Mouse (Mus musculus) kidney, postnatal 14 days (tissue): ENCODE measurements around the gene Tnfrsf18.
A peak's percentile ranks its signal among the peaks of the same experiment; 100 is the strongest.

Experiments
- DNase-seq: peaks from one replicate; pipeline ENCODE4 v3.0.0; 2022; ENCODE audit warnings: mixed read lengths

Gene Tnfrsf18

DNA sequence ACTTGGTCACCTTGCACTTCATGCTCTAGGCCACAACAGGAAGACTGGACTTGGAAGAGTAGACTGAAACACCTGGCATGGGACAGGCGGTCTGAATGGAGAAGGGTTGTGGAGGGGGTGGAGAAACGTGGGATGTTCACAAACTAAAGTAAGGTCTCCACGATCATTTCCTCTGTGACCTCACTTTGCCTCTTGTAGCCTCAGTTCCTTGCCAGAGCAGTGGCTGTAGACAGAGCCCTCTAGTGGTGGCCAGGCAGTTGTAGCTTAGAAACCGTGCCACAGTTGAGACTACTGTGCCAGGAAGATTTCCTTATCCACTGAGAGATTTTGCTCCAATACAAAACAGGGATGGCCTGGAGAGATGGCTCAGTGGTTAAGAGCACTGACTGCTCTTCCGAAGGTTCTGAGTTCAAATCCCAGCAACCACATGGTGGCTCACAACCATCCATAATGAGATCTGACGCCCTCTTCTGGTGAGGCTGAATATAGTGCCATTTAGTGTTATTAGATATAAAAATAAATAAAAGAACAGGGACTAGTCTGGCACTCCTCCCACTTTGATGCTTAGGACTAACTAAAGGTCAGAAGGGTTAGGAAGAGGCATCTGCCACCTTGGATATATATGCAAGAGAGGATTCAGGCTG is 7.6 kb downstream of the Tnfrsf18 start:
- DNase-seq, result peak; percentile 60

DNA sequence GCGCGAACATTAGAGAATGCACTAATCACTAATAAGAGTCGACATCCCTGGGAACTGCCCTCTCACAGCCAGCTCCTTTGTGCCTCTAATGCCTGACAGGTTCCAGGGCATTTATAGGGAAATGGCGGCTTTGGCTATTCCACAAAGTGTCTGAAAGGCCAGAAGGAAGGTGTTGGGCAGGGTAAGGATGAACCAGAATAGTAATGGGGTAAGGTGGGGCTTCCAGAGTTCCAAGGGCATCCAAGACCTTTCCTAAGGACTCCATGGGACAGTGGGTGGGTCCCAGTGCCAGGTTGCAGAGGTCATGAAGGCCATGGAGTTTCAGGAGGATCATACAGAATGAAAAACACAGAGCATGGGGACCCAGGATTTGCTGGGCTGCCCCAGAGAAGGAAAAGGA is 8.3 kb downstream of the Tnfrsf18 start:
- DNase-seq, result no peak

DNA sequence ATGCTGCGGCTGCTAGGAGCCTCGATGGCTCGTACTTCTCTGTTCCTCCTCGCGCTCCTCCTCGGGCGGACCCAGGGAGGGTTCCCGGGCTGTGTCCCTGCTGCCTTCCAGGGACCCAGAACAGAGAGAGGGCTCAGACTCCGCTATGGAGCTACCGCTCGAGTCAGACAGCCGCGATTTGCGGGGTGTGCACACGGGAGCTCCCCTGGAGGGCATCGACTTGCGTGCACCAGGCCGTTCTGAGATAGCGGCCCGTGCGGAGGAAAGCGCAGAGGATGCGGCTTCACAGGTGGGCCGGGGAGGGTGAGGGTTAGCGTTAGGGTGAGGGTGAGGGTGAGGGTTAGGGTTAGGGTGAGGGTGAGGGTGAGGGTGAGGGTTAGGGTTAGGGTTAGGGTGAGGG is 8.9 kb downstream of the Tnfrsf18 start:
- no peak for DNase-seq

DNA sequence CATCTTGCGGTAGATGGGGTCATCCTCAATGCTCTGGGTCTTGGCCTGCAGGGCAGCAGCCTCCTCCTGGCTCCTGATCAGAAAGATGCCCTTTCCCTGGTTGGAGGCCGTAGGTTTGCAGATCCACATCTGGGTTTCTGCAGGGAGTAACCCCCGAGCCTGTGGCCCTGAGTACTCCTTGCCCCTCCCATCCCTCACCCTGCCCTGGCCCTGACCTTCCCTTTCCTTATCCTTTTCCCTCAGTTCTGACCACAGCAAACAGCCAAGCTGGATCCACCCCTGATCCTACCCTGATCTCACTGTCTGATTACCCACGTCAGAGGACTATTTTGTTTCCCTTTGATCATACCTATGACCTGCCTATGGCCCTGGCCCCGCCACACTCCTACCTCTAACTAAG is 18.8 kb downstream of the Tnfrsf18 start:
- DNase-seq, result no peak

DNA sequence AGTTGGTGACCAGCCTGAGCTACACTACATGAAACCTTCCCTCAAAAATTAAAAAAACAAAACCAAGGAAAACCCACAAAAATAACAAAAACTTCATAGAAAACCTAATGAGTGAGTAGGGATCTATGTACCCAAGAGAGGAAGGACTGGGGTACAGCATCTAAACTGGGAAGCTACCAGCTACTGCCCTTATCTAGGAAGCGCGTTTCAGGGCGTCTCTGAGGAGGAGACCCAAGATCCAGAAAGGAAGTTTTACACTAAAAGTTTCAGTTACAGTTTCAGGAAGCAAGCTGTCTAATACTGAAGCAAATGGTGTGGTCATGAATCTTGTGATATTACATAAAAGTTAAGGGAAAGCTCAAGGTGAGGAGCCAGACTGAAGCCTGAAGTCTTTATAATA is 23.8 kb downstream of the Tnfrsf18 start:
- no peak for DNase-seq

DNA sequence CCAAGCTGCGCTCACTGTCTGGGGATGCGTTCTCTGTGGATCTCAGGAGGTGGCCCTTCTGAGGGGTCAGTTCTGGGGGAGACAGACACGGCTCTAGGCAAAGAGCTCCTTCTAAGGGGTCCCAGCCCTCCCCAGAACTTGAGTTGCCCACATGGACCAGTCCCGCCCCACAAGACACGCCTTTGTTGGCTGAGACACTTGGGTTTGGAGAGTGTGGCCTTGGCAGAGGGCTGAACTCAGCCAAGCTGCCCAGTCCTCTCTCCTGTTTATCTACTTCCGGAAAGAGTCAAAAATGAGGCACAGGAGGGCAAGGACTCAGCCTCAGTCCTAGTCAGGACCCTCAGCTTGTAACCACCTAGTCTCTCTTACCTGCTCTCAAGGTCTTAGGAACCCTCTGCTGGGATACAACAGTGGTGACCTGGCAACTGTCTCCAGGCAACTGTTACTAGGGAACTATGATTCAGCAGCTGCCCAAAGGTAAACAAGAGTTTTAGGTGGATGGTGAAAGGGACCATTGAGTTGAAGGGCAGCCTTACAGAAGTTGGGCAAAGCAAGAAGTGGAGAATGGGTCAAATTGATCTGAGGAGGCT is 24.5 kb downstream of the Tnfrsf18 start:
- DNase-seq, result no peak

DNA sequence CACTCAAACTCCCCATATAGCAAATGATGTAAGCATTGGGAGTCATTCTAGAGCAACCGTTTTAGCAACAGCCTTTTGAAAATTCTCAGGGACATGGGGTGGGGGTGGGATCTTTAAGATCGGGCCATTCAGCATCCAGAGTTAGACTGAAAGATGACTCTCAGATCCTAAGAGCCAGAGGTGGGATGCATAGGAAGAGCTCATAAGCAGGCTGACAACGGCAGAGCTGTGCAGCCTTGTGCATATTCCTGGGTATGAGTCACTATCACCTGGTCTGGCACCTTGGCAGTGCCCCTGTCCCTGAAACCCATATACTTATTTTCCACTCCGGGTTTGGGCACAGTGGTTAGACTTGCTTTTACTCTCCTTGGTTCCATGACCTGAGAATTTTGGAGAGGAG is 27.1 kb downstream of the Tnfrsf18 start:
- DNase-seq, result no peak

DNA sequence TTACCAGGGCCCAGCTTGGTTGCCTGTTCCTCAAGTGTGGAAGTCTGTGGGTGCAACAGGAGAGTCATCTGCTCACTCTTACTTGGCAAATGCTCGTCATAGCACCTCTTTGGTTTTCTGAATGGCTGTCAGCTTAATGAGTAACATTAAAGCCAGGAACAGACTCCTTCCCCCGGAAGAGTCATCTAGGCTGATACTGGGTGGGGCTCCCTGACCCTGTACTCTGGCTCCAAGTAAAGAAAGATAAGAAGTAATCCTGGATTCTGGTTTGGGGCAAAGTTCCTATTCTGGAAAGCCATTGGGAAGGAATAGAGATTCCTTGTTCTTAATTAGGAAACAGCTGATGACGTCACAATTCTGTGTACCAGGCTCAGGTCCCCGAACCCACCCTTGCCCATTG is 28.2 kb downstream of the Tnfrsf18 start:
- no peak for DNase-seq

DNA sequence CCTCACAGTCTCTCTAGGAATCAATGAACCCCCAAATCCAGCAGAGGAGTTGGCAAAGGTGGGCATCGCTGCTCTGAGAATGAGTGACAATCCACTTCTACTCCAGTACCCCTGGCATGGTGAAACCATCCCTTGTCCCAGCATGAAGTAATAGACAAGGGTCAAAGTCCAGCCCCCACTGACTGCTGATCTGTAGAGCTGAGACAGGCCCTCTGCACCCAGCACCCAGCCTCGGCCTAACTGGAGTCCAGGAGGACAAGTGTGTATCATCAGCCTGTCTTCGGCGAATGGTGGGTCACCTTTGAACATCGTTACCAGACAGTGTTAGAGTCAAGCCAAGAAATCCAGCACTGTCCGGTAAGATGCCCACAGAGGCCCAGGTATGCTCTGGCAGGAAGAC is 28.6 kb downstream of the Tnfrsf18 start:
- peak; percentile 58 for DNase-seq

DNA sequence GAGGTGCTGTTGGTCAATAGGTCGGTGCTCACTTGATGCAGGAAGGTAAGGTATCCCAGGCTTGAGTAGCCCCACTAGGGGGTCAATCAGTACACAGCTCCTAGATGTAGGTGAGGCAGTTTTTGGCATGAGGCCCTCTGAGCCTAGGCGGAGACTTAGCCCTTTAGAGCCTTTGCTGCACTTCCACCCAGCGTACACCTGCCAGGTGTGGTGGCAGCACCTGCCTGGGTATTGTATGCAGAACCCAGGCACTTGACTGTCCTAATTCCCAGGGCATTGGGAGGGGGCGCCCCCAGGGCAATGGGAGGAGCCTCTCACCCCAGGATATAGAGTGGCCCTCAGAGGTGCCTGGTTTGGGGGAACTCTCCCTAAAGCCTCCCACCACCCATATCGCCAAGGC is 29.2 kb downstream of the Tnfrsf18 start:
- no peak for DNase-seq

DNA sequence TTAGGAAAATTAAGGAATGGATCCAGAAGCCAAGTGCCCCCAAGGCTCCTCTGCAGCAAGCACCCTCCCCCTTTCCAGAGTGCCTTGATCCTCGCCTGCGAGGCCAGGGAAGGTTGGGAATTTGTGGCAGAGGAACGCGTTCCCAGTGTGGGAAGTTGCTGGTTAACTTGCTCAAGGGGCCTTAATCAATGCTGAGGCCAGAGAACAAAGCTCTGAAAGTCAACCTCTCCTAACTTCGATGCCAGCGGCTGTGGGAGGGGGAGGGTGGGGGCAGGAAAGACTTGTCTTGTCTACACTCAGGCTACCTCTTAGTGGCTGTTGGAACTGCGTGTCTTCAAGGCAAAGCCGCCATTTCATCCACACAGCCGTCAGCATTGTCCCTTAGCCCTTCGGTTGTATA is 31.7 kb downstream of the Tnfrsf18 start:
- DNase-seq, result no peak

DNA sequence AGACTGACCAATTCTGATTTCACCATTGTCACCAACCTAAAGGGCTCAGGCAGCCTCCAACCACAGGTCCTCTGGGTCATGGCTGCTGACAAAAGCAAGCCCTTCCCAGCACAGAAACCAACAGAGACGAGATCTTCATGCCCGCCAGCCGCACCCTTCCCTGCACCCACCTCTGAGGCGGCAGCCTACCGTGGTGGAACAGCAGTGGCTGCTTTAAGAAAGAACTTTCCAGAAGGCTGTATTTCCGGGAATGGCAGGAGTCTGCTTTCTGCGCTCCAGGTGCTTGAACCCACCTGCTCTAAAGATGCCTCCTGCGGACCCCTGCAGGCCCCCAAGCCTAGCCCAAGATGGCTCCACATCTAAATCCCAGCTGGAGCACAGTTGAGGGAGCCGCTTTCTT is 32.9 kb downstream of the Tnfrsf18 start:
- DNase-seq, result no peak

DNA sequence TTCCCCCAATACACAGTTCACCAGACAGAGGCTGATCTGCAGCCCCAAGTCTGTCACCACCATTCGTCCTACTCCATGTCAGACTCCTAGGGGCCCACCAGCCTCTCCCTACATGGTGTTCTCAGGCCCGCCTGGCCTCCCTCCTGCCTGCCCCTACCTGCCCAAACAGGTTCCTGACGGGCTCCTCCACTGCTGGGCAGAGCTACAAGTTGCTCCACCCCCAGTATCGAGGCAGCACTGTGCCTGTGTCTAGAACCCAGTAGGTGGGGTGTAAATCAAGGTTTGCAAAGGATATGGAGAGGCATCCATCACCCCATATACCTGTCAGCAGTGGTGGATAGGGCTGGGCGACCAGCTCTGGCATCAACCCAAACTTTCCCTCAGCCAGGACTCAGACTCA is 33.3 kb downstream of the Tnfrsf18 start, which contains the start of gene Ttll10:
Ttll10 (minus strand) TSS at position 154 of the 400 bp plus-strand sequence.
- DNase-seq, result peak; percentile 73

DNA sequence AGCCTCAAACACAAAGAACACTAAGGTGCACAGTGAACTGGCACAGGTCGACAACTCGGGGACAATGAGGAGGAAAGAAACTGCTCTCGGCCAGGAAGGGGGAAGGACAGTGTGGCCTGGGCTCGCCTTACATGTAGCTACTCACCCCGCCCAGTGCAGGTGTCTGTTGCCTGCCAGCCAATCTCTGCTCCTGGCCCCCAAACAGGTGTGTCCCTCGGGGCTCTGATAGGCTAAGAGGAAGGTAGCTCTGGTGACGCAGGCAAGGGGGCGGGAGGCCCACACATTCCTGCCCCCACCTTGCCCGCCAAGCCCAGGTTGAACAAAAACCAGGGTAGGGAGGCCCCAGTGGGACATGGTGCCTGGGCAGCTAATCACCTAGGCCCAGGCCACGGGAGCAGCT is 33.7 kb downstream of the Tnfrsf18 start:
- DNase-seq, result peak; percentile 94

DNA sequence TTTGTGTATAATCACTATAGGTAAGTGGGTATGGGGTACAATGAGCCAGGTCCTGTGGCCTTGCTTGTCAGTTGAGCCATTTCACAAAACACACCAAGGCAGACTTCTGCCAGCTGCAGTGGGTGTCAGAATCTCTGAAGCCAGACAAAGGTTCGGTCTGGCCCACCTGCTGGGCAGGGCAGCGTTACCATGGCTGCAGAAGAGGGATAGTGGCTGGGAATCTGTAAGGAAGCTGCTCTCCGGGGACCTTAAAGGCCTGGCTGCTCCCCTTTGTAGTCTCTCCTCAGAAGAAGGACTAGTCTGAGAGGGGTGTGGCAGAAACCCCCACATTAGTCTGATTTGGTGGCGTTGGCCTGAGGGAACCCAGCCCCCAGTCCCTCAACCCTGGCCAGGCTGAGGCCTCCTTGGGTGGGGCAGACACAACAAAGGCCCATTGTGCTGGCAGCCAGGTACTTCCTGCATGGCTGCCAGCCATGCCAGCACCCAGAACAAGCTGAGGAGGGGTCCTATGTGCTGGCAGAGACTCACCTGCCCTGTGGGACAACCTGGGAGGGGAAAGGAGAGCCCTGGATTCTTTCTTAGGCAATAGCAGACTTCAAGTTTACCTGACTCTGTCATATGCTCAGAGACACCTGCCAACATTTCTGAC is 38.0 kb downstream of the Tnfrsf18 start:
- DNase-seq, result no peak

DNA sequence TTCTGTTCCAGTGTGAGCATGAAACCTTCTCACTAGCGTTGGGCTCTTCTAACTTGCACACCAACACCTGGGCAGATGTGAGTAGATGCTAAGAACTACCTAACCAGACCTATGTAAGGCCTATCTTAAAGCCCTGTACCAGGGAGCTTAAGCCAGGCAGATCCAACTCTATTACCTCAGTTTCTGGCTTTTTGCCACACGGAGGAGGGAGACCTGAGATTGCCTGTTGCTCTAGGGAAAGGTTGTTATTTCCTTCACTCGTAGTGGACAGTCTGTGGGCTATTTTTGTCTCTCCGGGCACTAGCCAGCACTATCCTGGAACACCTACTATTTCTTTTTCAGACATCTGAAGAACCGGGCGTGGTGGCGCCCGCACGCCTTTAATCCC is 38.5 kb downstream of the Tnfrsf18 start:
- peak; percentile 42 for DNase-seq

DNA sequence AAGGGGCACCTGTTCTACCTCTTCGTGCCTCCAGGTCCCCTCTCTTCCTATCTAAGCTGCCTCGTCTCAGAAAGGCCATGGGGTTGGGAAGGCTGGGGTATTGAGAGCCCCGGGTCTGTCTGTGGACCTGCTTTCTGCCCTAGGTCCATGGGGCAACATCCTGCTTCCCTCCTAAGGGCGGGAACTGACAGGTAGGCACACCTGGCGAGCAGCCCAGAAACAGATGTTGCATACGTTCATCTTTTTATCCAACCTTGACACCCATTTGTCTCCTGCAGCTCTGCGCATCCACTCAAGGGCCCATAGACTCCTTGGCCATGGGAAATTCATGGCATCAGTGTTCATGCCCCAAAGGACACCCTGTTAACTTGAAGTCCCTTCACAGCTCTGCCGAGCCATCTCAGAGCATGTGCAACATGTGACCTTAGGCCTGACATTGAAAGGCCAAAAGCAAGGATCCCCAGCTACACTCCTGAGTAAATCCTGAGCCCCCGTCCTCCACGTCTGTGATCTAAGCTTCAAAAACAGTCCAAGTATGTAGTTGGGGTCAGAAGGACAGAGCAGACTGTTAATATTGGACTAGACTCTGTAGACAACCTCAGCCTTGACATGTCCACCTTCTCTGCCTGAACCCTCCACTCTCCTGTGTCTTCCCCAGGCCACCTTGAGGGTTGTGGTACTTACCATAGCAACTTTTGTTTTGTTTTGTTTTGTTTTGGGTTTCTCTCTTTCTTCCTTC is 39.4 kb downstream of the Tnfrsf18 start:
- DNase-seq, result peak; percentile 37

DNA sequence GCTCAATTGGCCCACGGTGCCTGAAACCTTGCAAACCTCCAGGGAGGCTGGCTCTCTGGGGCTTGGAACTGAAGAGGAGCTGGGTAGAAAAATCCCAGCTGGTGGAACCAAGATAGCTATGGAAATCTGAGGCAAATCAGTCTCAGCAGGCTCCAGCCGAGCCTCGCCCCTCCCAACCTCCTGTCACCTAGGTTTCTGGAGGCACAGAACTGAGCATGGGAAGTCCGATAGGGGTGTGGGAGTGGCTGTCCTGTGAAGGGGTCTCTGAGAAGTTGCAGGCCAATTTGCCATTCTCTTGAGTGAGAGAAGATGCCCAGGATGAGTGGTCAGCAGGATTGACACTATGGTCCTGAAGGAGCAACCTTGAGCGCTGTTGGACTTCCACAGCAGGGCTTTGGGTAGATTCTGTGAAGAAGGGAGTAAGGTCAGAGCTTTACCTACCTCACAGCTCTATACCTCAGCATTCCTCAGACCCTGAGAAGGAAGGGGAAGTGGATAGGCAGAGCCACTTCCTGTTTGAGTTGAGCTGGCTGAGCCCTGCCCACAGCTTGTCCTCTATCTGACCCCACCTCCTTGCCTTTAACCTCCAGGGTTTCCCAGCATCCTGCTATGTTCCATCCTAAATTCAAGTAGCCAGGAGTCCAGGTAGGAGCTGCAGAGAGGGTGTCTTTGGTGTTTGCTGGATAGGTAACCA is 41.4 kb downstream of the Tnfrsf18 start:
- no peak for DNase-seq

DNA sequence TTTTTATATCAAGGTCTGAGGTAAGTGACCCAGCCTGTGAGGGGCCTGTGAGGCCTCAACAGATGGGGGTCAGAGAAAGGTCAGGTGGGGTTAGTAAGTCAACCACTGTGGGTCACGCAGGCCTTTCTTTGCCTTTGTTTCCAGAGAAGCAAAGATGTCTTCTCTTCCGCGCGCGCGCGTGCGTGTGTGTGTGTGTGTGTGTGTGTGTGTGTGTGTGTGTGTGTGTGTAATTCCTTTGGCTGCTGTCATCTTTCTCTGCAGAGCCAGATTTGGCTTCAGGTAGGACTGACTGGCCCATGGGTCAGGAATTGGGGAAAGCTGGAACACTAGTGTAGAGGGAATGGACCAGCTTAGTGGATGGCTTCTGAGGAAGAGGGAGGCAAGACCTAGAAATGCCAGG is 43.7 kb downstream of the Tnfrsf18 start:
- DNase-seq, result no peak

DNA sequence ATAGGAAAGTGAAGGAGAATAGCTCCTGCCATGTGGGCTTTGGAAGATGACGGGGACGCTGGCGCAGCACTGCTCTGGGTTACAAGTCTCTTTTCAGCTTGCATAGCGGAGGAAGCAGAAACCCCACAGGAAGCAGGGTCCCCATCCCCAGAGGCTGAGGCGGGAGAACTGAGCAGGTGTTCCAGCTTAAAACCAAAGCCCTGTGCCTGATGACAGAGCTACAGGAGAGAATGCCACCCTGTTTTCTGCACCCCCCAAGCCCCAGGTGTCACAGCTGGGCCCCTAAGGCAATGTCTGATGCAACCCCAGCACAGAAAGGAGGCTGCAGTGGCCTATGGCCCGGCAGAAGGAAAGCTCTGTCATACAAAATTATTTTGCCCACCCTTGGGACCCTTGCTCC is 44.3 kb downstream of the Tnfrsf18 start:
- DNase-seq, result no peak

DNA sequence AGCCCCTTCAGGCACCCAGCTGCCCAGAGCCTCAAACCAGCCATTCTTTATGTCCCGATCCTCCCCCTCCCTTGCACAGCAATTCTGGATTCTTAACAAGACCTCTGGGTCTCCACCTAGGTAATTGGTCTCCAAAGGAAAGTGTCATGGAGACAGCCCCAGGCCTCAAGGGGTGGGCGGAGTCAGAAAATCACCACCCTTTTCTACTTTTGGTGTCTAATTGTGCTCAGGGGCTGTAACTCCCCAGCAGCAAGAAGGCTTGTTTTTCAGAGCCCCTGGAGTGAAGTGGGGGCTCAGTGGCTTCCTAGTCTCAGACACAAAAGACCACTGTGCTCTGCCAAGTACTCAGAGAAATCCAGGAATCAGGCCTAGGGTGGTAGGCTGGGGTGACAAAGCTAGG is 44.8 kb downstream of the Tnfrsf18 start:
- DNase-seq, result no peak

DNA sequence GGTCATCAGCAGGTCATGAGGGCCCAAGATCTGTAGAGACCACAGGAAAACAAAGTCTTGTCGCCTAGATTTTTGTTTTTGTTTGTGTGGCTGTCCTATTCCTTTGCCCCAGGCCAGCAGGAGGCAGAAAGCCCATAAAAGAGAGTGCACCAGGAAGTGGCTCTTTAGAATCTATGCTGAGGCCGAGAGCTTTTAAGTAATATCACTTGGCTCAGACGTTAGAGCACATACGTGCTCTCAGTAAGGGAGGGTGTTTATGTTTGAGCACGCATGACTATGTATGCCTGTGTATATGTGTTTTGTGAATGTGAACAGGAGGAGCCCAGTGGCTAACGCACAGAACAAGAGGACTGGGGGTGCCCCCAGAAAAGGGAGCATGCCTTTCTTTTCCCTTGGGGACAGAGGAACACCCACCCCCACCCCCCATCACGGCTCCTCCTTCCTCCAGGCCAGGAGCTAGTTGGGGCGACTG is 51.0 kb downstream of the Tnfrsf18 start:
- DNase-seq, result peak; percentile 12
